Mouse (Mus musculus): Measurements from ENCODE around the gene Tex44. TPM values are rescaled to one million over a fixed set of nuclear protein-coding genes. Genes with fewer than 3 reads are reported as not detected.
"Not testable (repeated sequence)": the region's sequence is repeated elsewhere in the genome, so short reads cannot be mapped to it uniquely, and the experiment has no call there.

Tex44 gene
- polyA plus RNA-seq, 1 experiment from 2014 or later = not detected

DNA sequence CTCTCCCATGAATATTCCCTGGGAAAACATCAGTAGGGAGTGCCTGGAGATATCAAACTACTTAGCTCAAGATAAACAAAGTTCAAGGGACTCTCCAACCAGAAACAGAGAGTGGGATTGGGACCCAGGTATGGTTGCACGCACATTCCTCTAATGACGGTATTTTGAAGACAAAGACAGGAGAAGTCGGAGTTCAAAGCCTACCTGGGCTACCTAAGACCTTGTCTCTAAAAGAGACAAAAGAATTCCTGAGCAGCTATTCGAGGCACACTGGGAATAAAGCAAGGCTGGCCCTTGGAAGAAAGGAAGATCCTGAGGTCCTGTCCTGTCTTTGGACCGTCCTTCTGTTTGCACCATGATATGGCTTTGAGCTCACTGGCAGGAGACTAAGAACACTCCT, 26.6 kb downstream of the Tex44 start:
- no peak for ATAC-seq (ENCODE audit: low FRiP score)
- Histone ChIP-seq H3K9ac (no peak overlapping the region), H3K36me3 (no peaks in the 10 kb centered on the region), H3K27me3 (no peaks in the 10 kb centered on the region), H3K9me3 (replicated peaks) (no peaks in the 10 kb centered on the region), H3K27ac (no peak overlapping the region), H3K4me3 (no peak overlapping the region), H3K4me2 (replicated peaks) (no peak overlapping the region), H3K4me1 (peaks cover 7% of the 10 kb centered on the region; the same call in 1 of the 2 replicates)
- WGBS = 75% methylated on average over 5 of the region's 5 CpGs

DNA sequence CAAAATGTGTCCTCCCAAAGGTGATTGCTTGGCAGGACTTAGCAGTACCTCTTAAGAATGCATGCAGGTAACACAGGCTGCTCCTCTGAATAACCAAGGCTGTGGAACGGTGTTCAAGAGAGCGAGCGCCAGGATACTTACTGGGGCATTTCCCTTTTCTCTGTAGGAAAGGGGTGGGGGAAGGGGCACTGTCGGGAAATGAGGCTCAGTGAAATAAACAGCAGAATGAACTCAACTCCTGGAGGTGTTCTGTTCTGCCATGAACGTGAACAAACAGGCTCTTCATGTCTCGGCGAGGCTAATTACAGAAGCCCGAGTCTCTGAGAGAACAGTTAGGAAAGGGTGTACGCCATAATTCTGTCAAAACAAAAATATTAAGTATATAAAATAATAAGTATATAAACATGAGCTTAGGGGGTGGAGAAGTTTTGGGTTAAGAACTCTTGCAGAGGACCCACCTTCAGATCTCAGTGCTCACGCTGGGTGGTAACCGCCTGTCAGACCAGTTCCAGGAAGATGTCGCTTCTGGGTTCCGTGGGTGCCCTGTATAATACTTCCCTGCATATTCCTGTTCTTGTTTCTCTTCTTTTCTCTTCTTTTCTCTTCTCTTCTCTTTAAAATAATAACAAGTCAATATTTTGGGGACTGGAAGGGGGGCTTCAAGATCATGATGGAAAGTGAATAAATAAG, 30.9 kb downstream of the Tex44 start:
- no peaks in the 10 kb centered on the region for H3K36me3 ChIP-seq
- 0 out of 2 replicates have a peak, but pooled peaks cover 5% of the 10 kb centered on the region for H3K9me3 ChIP-seq (replicated peaks)
- no peaks in the 10 kb centered on the region for H3K27me3 ChIP-seq
- no peak overlapping the region for H3K9ac ChIP-seq
- H3K27ac ChIP-seq = 0 out of 2 replicates have a peak overlapping the region, but pooled peaks have one; percentile 40
- no peak overlapping the region for H3K4me3 ChIP-seq
- no peaks in the 10 kb centered on the region for H3K4me1 ChIP-seq
- 71% methylated on average over 13 of the region's 13 CpGs for WGBS
- ATAC-seq (ENCODE audit: low FRiP score) = no peak
- no peak overlapping the region for H3K4me2 ChIP-seq (replicated peaks)

DNA sequence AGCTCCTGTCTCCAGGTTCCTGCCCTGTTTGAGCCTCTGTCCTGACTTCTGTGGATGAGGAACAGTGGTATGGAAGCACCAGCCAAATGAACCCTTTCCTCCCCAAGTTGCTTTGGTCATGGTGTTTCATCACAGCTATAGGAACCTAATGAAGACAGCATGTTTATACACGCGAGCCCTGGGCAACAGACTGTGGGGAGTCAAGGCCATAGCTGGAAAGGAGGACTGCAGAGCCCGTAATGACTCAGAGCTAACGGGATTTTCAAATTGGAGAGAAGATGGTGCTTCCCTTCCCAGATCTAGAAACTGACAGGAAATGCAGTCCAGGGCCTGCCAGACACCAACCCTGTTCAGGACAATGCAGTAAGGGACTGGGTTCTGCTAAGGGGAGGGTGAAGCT, 33.2 kb downstream of the Tex44 start:
- Histone ChIP-seq H3K4me1 (peaks cover under 1% of the 10 kb centered on the region; the same call in 1 of the 2 replicates), H3K4me2 (replicated peaks) (no peak overlapping the region), H3K27ac (no peak overlapping the region), H3K9ac (no peak overlapping the region), H3K36me3 (no peaks in the 10 kb centered on the region), H3K4me3 (no peak overlapping the region), H3K27me3 (no peaks in the 10 kb centered on the region), H3K9me3 (replicated peaks) (0 out of 2 replicates have a peak, but pooled peaks cover 9% of the 10 kb centered on the region)
- 88% methylated on average over 4 of the region's 4 CpGs for WGBS
- no peak for ATAC-seq (ENCODE audit: low FRiP score)

DNA sequence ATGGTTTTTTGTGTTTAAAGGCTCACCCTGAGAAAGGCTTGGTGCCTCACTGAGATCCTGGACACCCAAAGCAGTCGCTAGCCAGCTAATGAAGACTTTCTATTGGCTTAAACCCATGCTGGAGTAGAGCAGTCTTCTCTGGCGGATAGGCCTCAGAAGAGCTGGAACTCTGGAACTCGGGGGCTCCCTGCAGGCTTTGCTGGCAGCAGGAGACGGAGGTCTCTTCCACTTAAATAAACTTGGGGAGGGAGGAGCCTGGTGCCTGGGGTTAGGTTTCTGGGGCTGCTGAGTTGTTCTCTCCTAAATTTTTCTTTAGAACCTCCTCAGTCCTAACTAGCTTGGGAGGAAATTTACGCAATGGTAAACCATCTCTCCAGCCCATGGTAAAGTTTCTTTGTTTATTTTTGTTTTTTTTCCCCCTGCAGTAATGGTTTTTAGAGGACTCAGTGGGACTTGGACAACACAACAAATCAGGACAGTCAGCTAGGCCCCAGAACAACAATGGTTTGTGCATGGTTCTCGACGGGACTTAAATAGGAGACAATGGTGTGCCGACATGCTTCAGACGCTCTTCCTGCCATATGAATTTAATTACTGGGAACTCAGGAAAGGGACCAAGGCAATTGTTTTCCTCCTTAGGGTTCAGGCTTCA, 38.2 kb downstream of the Tex44 start:
- Histone ChIP-seq H3K27ac (peak overlapping the region; percentile 77), H3K9ac (no peak overlapping the region)
- 21% methylated on average over 9 of the region's 9 CpGs for WGBS

DNA sequence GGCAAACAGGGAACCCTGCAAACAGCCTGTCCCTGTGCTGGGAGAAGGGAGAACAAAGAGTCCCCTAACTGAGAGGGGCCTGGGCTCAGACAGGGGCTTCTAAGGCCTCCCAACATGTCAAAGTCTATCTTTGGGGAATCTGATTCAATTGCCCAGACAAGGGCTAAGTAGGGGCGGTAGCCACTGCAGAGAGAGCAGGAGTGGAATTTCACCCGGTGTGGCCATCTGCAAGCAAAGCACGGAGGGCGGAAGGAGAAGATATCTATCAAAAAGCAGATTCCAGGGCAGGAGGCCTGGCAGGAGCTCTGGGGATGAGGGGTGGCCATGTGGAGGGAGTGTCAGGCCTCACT, 38.7 kb downstream of the Tex44 start:
- no peak overlapping the region for H3K4me3 ChIP-seq
- H3K27me3 ChIP-seq = no peaks in the 10 kb centered on the region
- no peaks in the 10 kb centered on the region for H3K36me3 ChIP-seq
- 0 out of 2 replicates have a peak, but pooled peaks cover 9% of the 10 kb centered on the region for H3K9me3 ChIP-seq (replicated peaks)
- ATAC-seq (ENCODE audit: low FRiP score) = peak; percentile 22; the same call in 1 of the 2 replicates
- H3K4me2 ChIP-seq (replicated peaks) = no peak overlapping the region
- WGBS = 29% methylated on average over 4 of the region's 4 CpGs
- no peak overlapping the region for H3K9ac ChIP-seq
- peaks cover 8% of the 10 kb centered on the region for H3K4me1 ChIP-seq
- H3K27ac ChIP-seq = peak overlapping the region; percentile 77

More for the DNA sequence above, 38.2 kb downstream of the Tex44 start:
- Histone ChIP-seq H3K4me3 (no peak overlapping the region), H3K9me3 (replicated peaks) (0 out of 2 replicates have a peak, but pooled peaks cover 9% of the 10 kb centered on the region), H3K4me1 (peaks cover 8% of the 10 kb centered on the region), H3K4me2 (replicated peaks) (no peak overlapping the region), H3K36me3 (no peaks in the 10 kb centered on the region), H3K27me3 (no peaks in the 10 kb centered on the region)
- 0 out of 2 replicates have a peak, but pooled peaks have one; percentile 35 for ATAC-seq (ENCODE audit: low FRiP score)

DNA sequence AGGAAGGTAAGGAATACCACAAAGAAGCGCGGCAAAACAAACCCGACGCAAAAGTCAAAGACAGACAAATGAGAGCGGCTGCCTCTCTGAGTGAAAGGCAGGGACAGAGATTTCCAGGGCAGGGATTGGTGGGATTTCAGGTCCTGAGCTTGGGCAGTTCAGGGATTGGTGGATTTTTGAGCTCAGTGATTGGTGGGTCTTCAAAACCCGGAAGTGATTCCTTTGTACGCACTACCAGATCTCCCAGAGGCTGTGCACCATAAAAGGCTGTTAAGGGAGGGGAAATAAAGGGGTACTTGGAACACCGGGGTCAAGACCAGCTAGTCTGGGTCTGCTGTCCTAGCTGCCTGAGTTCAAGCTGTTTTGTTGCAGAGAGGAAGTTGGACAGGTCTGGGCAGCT, 41.3 kb downstream of the Tex44 start:
- H3K9ac ChIP-seq = no peak overlapping the region
- H3K27me3 ChIP-seq = no peaks in the 10 kb centered on the region
- peaks cover 17% of the 10 kb centered on the region for H3K4me1 ChIP-seq
- no peak overlapping the region for H3K4me2 ChIP-seq (replicated peaks)
- no peak overlapping the region for H3K4me3 ChIP-seq
- 88% methylated on average over 8 of the region's 8 CpGs for WGBS
- H3K36me3 ChIP-seq = no peaks in the 10 kb centered on the region
- 0 out of 2 replicates have a peak, but pooled peaks cover under 1% of the 10 kb centered on the region for H3K9me3 ChIP-seq (replicated peaks)
- ATAC-seq (ENCODE audit: low FRiP score) = no peak
- no peak overlapping the region for H3K27ac ChIP-seq

DNA sequence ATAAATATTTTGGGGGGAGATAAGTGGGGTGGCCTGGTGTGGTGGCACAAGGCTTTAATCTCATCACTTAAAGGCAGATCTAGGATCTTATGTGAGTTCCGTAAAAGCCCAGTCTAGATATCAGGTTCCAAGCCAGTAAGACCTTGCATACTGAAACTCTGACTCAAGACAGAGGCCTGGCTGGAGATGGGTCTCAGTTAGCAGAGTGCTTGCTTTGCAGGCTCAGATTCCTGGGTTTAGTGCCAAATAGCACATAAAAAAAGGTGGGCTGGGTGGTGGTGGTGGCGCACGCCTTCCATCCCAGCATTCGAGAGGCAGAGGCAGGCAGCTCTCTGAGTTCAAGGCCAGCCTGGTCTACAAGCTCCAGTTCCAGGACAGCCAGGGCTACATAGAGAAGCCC, 43.7 kb downstream of the Tex44 start:
- Histone ChIP-seq H3K9ac (no peak overlapping the region), H3K36me3 (no peaks in the 10 kb centered on the region), H3K9me3 (replicated peaks) (no peaks in the 10 kb centered on the region), H3K27ac (no peak overlapping the region), H3K4me1 (peaks cover 17% of the 10 kb centered on the region), H3K4me3 (no peak overlapping the region), H3K27me3 (no peaks in the 10 kb centered on the region), H3K4me2 (replicated peaks) (no peak overlapping the region)
- WGBS = 98% methylated on average over 4 of the region's 4 CpGs
- ATAC-seq (ENCODE audit: low FRiP score) = no peak

DNA sequence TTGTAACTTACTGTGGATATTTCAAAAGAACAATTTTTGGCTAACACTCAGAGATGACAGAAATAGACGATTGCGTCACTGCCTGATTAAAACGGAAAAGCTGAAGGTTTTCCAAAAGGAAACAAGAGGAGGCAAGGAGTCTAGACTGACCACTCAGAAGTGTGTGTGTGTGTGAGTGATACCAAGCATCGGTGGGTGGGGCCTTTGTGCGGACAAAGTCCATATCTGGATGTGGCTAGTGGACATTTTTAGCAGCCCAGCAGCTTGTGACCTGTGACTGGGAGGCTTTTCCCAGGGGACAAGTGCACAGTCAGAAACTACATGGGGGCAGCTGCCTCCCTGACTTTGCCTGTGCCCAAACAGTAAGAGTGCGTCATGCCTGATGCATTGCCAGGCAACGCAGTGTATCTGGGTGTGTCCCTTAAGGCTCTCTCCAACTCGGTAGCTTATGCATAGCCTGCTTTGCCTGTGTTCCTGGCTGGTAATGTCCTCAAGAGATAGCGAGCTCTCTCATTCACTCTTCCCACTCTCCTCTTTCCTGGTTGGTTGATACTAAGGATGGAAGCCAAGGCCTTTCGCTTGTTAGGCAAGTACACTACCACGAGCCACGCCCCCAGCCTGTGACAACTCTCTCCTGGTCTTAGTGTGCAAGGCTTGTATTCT, 44.5 kb downstream of the Tex44 start:
- 75% methylated on average over 12 of the region's 12 CpGs for WGBS
- Histone ChIP-seq H3K27ac (0 out of 2 replicates have a peak overlapping the region, but pooled peaks have one; percentile 2), H3K27me3 (no peaks in the 10 kb centered on the region), H3K4me3 (no peak overlapping the region), H3K4me1 (peaks cover 15% of the 10 kb centered on the region; the same call in 1 of the 2 replicates), H3K36me3 (no peaks in the 10 kb centered on the region), H3K4me2 (replicated peaks) (no peak overlapping the region), H3K9me3 (replicated peaks) (no peaks in the 10 kb centered on the region), H3K9ac (no peak overlapping the region)
- 0 out of 2 replicates have a peak, but pooled peaks have one; percentile 49 for ATAC-seq (ENCODE audit: low FRiP score)

DNA sequence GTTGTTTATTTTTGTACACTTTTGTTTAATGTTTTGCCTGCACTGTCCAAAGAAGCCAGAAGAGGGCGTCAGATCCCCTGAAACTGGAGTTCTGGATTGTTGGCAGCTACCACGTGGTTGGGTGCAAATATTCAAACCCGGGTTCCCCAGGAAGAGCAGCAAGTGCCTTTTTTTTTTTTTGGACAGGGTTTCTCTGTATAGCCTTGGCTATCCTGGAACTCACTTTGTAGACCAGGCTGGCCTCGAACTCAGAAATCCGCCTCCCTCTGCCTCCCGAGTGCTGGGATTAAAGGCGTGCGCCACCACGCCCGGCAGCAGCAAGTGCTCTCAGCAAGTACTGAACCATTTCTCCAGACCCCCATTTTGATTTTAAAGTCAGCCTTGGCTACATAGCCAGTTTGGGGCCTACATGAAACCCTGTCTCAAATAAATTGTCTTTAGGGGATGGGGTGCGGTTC, 45.4 kb downstream of the Tex44 start:
- not testable (repeated sequence) for H3K36me3 ChIP-seq; H3K4me2 ChIP-seq (replicated peaks); H3K9me3 ChIP-seq (replicated peaks); H3K9ac ChIP-seq; H3K4me3 ChIP-seq; ATAC-seq (ENCODE audit: low FRiP score); H3K27me3 ChIP-seq
- H3K27ac ChIP-seq = peak overlapping the region; percentile 55; the same call in 1 of the 2 replicates
- 74% methylated on average over 11 of the region's 11 CpGs for WGBS
- H3K4me1 ChIP-seq = peaks cover 15% of the 10 kb centered on the region; the same call in 1 of the 2 replicates

DNA sequence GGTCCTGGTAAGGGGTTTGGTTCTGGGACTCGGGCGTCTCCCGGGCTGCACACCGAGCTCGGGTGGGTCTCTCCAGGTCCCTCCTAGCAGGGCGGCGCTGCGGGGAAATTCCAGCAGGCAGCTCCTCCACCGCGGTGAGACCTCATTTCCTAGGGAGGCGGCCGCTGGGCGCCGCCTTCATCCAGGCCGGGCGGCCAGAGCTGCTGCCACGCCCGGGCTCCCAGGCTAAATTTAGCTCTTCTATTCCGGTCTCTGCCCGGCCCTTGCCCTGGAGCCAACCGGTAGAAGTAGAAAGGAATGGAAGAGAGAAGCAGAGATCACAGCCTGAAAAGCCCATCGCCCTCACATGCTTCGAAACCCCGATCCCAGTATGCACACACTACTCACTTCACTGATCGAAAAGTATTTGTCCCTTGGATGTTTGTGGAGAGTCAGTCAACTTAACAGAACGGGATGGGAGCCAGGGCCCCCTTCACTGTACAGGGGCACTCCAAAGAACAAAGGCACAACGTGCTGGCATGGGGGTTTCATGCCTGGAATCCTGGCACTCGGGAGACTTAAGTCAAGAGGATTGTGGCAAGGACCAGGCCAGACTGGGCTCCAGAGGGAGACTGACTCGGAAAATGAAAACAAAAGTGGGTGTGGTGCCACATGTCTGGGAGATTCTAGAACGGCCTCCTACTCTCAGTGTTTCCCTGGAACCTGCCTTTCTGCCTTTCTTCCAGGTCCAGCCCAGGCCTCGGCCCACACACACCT, 46.2 kb downstream of the Tex44 start:
- Histone ChIP-seq H3K27ac (peak overlapping the region; percentile 55), H3K4me3 (peak overlapping the region; percentile 6; the same call in 1 of the 2 replicates), H3K27me3 (no peaks in the 10 kb centered on the region), H3K4me1 (peaks cover 15% of the 10 kb centered on the region; the same call in 1 of the 2 replicates), H3K9me3 (replicated peaks) (no peaks in the 10 kb centered on the region), H3K36me3 (no peaks in the 10 kb centered on the region), H3K9ac (peak overlapping the region; percentile 39; the same call in 1 of the 2 replicates), H3K4me2 (replicated peaks) (peak overlapping the region; percentile 42)
- WGBS = 24% methylated on average over 31 of the region's 31 CpGs
- ATAC-seq (ENCODE audit: low FRiP score) = no peak

DNA sequence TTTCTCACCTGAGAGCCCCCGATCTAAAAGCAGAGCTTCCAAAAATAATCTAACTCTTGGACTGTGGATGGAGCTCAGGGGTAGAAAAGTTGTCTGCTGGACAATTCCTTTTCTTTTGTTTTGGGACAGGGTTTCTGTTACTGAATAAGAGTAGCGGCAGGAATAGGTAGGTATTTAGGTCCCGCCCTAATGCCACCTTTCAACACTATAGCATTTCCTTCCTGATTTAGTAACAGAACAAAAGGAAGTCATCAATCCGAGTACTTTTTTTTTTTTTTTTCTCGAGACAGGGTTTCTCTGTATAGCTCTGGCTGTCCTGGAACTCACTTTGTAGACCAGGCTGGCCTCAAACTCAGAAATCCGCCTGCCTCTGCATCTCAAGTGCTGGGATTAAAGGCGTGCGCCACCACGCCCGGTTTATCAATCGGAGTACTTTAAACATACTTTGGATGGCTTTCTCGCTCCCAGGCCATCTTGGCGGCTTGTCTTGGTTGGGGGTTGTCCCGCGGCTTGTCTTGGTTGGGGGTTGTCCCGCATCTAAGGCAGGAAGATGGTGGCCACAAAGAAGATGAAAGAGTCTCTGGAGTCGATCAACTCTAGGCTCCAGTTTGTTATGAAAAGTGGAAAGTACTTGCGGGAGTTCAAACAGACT, 47.1 kb downstream of the Tex44 start:
- ATAC-seq (ENCODE audit: low FRiP score) = no peak
- H3K4me3 ChIP-seq = no peak overlapping the region
- H3K4me2 ChIP-seq (replicated peaks) = no peak overlapping the region
- H3K27ac ChIP-seq = no peak overlapping the region
- no peak overlapping the region for H3K9ac ChIP-seq
- H3K27me3 ChIP-seq = no peaks in the 10 kb centered on the region
- WGBS = 94% methylated on average over 18 of the region's 18 CpGs
- no peaks in the 10 kb centered on the region for H3K9me3 ChIP-seq (replicated peaks)
- peaks cover 15% of the 10 kb centered on the region; the same call in 1 of the 2 replicates for H3K4me1 ChIP-seq
- H3K36me3 ChIP-seq = no peaks in the 10 kb centered on the region

Data from hindbrain, embryonic 12.5 days (tissue).